Mouse (Mus musculus) frontal cortex, postnatal 25 days (tissue): ENCODE measurements around the gene Ccl12.

Experiments used
- DNase-seq, 2 experiments: peaks; one replicate each; pipeline ENCODE4 v3.0.0; 2022; ENCODE audit warnings: low spot score in 2 of 2

The Ccl12 gene

DNA sequence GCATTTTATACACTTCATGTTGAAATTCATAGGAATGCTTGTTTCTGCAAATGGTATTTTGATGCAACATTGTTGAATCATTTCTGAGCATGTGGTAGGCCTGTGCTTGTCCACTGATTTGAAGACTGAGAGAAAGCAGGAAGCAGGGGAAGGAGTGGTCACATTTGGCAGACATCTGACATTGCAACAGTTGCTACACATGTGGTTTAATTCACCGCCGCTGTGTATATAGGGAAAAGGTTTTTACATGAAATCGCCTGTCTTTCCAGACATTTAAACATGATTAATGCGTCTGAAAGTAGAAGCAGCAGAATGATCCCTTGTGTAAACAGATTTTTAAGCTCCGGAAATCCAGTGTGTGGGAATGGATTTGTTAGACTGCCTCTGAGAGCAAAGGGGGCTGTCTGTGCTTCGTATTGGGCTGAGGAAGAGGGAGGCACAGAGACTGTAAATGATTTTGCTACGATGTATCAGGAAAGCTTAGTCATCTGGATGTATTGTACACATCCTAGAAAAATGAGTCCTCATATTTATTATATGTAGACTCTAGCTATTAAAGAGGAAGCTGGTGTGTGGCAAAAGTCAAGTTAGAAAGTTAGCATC lies 37.9 kb downstream of the Ccl12 start:
- no peak for DNase-seq
